Mouse (Mus musculus) stomach, embryonic 14.5 days (tissue): ENCODE results near the gene Nup54. TPM values are rescaled to one million over a fixed set of nuclear protein-coding genes. Genes with fewer than 3 reads are reported as not detected.
A peak's percentile ranks its signal among the peaks of the same experiment; 100 is the strongest.

Experiments
- ATAC-seq: fragments of 200-750 bp; cut with Nextera tagmentation; 2 replicates; pipeline ENCODE4 v1.8.0; 2017; ENCODE audit warnings: low read depth, moderate TSS enrichment; ENCODE audit not compliant: insufficient number of reproducible peaks, insufficient read depth, low FRiP score
- H3K27ac ChIP-seq: fragments of 300-500 bp; sonication (generic); 2 replicates; pipeline ENCODE4 v1.5.1; 2014; ENCODE audit warnings: mild to moderate bottlenecking, low read length, moderate library complexity, mixed read lengths
- H3K27me3 ChIP-seq: fragments of 300-500 bp; sonication (generic); 2 replicates; pipeline ENCODE4 v1.6.1; 2014; ENCODE audit warnings: low read length, control low read depth, mixed read lengths; ENCODE audit not compliant: control insufficient read depth, insufficient read depth
- H3K36me3 ChIP-seq: fragments of 300-500 bp; sonication (generic); 2 replicates; pipeline ENCODE4 v1.6.1; 2014; ENCODE audit warnings: mild to moderate bottlenecking, control low read depth, low read length, moderate library complexity, mixed read lengths; ENCODE audit not compliant: control insufficient read depth, insufficient read depth
- H3K4me1 ChIP-seq: fragments of 300-500 bp; sonication (generic); 2 replicates; pipeline ENCODE4 v1.6.1; 2014; ENCODE audit warnings: low read length, control low read depth, mixed read lengths; ENCODE audit not compliant: control insufficient read depth, insufficient read depth
- H3K4me2 ChIP-seq: fragments of 300-500 bp; sonication (generic); replicated peaks from 2 replicates; pipeline ENCODE4 v1.6.1; 2014; ENCODE audit warnings: low read depth, low read length, control low read depth
- H3K4me3 ChIP-seq: fragments of 300-500 bp; sonication (generic); 2 replicates; pipeline ENCODE4 v1.5.1; 2014; ENCODE audit warnings: low read depth, low read length, control low read depth
- H3K9ac ChIP-seq: fragments of 300-500 bp; sonication (generic); replicated peaks from 2 replicates; pipeline ENCODE4 v1.6.1; 2014; ENCODE audit warnings: low read depth, mild to moderate bottlenecking, control low read depth, low read length, moderate library complexity, mixed read lengths
- H3K9me3 ChIP-seq: fragments of 300-500 bp; sonication (generic); 2 replicates; pipeline ENCODE4 v1.6.1; 2016; ENCODE audit warnings: low read depth, low read length, control low read depth; ENCODE audit not compliant: control insufficient read depth
- WGBS: fragments of 180-500 bp; shearing (Covaris S2); extraction: QIAGEN DNeasy Blood & Tissue Kit; methylation state at CpG from one replicate; pipeline ENCODE4 v1.1.7; 2014; 5-methylcytosine and 5-hydroxymethylcytosine counted together
- microRNA-seq: library from miRNA; unstranded; fragments of <30 nt; microRNA quantifications from one replicate; pipeline ENCODE4, GENCODE M21; 2016
- polyA plus RNA-seq: library from polyadenylated mRNA; unstranded; fragments of >200 nt; fragmentation: Nextera tagmentation; extraction: Ambion mirVana; gene quantifications from 2 replicates; pipeline ENCODE4 v1.2.1, GENCODE M21; 2014

Nup54 gene
- polyA plus RNA-seq, 1 experiment from 2014 or later: 55.2 TPM

- H3K27ac ChIP-seq: no peak overlapping the region
- WGBS: 62% methylated on average over 13 of the region's 13 CpGs
Observed at GRCm38 (mm10) chr5:92369151-92369994, 65.6 kb downstream of the Nup54 start.

GRCm38 (mm10) chr5:92368392-92368791, 66.6 kb downstream of the Nup54 start:
- no peak overlapping the region for H3K9ac ChIP-seq
- no peak overlapping the region for H3K27ac ChIP-seq
- no peaks in the 10 kb centered on the region for H3K9me3 ChIP-seq
- H3K4me1 ChIP-seq: no peaks in the 10 kb centered on the region
- H3K4me3 ChIP-seq: no peak overlapping the region
- WGBS: 50% methylated on average over 10 of the region's 10 CpGs
- H3K36me3 ChIP-seq: no peaks in the 10 kb centered on the region
- ATAC-seq: no peak
- no peak overlapping the region for H3K4me2 ChIP-seq
- no peaks in the 10 kb centered on the region for H3K27me3 ChIP-seq

More at GRCm38 (mm10) chr5:92369151-92369994, 65.6 kb downstream of the Nup54 start:
- ATAC-seq: 0 out of 2 replicates have a peak, but pooled peaks have one; percentile 42
- Histone ChIP-seq H3K27me3 (no peaks in the 10 kb centered on the region), H3K4me1 (no peaks in the 10 kb centered on the region), H3K4me2 (no peak overlapping the region), H3K9me3 (no peaks in the 10 kb centered on the region), H3K9ac (no peak overlapping the region), H3K36me3 (no peaks in the 10 kb centered on the region), H3K4me3 (no peak overlapping the region)

GRCm38 (mm10) chr5:92366565-92366964, 68.5 kb downstream of the Nup54 start:
- Histone ChIP-seq H3K27ac (no peak overlapping the region), H3K4me3 (no peak overlapping the region), H3K4me2 (no peak overlapping the region), H3K4me1 (no peaks in the 10 kb centered on the region), H3K9ac (no peak overlapping the region), H3K27me3 (no peaks in the 10 kb centered on the region), H3K36me3 (no peaks in the 10 kb centered on the region), H3K9me3 (no peaks in the 10 kb centered on the region)
- no peak for ATAC-seq
- 53% methylated on average over 6 of the region's 6 CpGs for WGBS

Small RNAs within 50 kb of the gene (microRNA-seq; reads per million reads assigned to microRNA genes)
- gene Mir6415: not detected

Other genes with a start within 250 kb of the Nup54 start
- not detected in 2 replicates for gene U90926, start 219.8 kb downstream of the Nup54 start, polyA plus RNA-seq
- gene Ppef2, start 178.9 kb downstream of the Nup54 start, polyA plus RNA-seq: 0.62 and 0.69 TPM in 2 replicates
- 17.1 and 19.6 TPM in 2 replicates for gene Naaa, start 157.0 kb downstream of the Nup54 start, polyA plus RNA-seq
- gene Sdad1, start 124.7 kb downstream of the Nup54 start, polyA plus RNA-seq: 53.8 and 56.0 TPM in 2 replicates
- gene Cxcl9, start 107.1 kb downstream of the Nup54 start, polyA plus RNA-seq: not detected in 2 replicates
- gene Art3, start 103.4 kb downstream of the Nup54 start, polyA plus RNA-seq: 1.9 and 4.0 TPM in 2 replicates
- gene Cxcl10, start 86.3 kb downstream of the Nup54 start, polyA plus RNA-seq: 0.54 and 0.94 TPM in 2 replicates
- 13.0 and 13.1 TPM in 2 replicates for gene Scarb2, start 71.6 kb upstream of the Nup54 start, polyA plus RNA-seq
- 0.62 TPM in 1 of 2 replicates, not detected in the other for gene Fam47e, start 119.8 kb upstream of the Nup54 start, polyA plus RNA-seq
- 33.3 and 42.7 TPM in 2 replicates for gene Stbd1, start 167.8 kb upstream of the Nup54 start, polyA plus RNA-seq
- gene Ccdc158, start 240.1 kb upstream of the Nup54 start, polyA plus RNA-seq: 0.86 and 1.1 TPM in 2 replicates
- 8.3 and 9.1 TPM in 2 replicates for gene Shroom3, start 248.2 kb upstream of the Nup54 start, polyA plus RNA-seq